Mouse (Mus musculus): Measurements from ENCODE around the gene Arap2.

Gene Arap2

DNA sequence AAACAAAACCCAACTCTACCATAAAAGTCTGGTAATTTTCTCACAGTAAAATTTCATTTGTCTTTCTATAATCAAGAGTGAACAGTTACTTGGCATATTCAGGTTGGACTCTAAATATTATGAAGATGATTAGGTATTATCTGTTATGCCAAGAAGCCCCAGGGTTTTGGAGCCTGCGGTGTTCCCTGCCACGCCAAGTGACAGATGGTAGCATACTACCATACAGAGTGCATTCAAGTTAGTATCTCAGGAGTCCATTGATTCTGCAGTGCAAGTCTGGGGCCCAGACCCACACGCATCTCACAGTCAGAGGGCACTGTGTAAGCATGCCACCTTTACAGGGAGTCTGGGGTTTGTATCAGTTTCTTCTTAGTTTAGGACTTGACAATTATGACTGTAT is 129.6 kb downstream of the Arap2 start:
- DNase-seq (ENCODE audit: low read depth, low spot score): no peak

- no peak for DNase-seq (ENCODE audit: low read depth, low spot score)
These were observed 137.1 kb downstream of the Arap2 start for GRCm38 (mm10) chr5:62628901-62629300.

DNA sequence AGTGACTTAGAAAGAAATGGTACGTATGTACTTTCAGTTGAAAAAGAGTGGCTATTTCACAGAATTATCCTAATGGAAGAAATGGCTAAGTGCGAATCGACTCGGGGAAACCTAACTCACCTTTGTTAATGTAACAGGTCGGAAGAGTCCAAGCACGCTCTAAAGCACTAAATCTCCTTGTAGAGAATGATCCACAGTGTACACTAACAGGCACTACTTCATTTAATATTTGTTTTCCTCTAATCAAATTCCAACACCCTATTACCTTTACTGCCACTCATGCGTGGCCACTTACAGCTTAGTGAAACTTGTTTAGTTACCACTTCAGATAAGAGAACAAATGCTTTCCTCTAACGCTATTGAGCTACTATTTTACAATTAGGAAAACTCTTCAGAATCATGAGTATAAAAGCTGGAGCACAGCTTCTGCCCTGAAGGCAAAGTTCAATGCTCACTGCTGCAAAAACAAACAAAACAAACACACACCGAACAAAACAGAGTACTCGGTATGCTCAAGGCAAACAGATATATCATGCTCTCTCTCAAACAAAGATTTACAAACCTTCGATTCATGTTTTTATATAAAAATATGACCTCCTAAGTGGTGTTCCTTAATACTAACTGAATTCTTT is 143.0 kb downstream of the Arap2 start:
- DNase-seq (ENCODE audit: low read depth, low spot score): no peak

- no peak for DNase-seq (ENCODE audit: low read depth, low spot score)
These were observed 147.7 kb downstream of the Arap2 start for GRCm38 (mm10) chr5:62618286-62618685.

GRCm38 (mm10) chr5:62611990-62612389 is 154.0 kb downstream of the Arap2 start:
- DNase-seq (ENCODE audit: low read depth, low spot score): no peak

GRCm38 (mm10) chr5:62587348-62587747 is 178.6 kb downstream of the Arap2 start:
- no peak for DNase-seq (ENCODE audit: low read depth, low spot score)

DNA sequence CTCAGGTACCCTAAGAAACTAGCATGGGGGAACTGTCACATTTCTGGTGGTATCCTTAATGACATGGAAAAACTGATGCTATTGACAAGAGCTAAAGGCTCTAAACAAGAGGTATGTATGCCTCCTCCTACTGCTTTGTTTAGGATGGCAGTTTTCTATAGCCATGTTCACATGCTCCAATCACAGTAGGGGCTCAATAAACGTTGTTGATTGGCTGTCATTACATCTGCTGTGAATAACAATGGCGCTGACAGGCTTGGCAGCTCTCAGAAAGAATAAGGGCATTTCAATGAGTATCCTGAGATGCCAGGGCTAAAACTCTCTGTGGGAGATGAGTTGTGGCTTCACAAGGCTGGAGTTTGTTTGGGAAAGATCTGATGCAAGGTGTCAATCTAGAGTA is 183.3 kb downstream of the Arap2 start:
- no peak for DNase-seq (ENCODE audit: low read depth, low spot score)

GRCm38 (mm10) chr5:62581699-62582098 is 184.3 kb downstream of the Arap2 start:
- DNase-seq (ENCODE audit: low read depth, low spot score): no peak

DNA sequence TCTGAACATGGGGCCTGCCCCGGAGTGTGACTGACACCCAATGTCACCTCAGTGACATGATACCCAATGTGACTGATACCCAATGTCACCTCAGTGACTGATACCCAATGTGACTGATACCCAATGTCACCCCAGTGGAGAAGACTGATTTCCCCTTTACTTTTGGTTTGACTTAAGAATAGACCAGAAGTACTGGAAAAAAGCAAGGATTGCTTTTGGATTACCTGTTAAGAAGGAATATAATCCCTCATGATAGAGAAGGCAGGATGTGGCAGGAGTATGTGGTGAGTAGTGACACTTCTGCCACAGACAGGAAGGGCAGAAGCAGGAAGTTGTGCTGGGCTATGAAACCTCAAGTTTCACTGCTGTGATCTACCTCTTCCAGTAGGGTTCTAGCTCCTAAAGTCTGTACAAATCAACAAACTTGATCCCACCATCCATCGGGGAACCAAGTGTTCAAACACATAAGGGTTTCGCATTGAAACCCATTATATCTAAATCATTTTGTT is 191.6 kb downstream of the Arap2 start:
- DNase-seq (ENCODE audit: low read depth, low spot score): no peak

All from retina, adult 2 months (tissue).